Mouse (Mus musculus): ENCODE measurements around the gene Foxr1. TPM values are rescaled to one million over a fixed set of nuclear protein-coding genes. Genes with fewer than 3 reads are reported as not detected.
A peak's percentile ranks its signal among the peaks of the same experiment; 100 is the strongest.

Foxr1 gene
- polyA plus RNA-seq (2015; fragmentation: Nextera tagmentation; extraction: Ambion mirVana) = not detected in 2 replicates

GRCm38 (mm10) chr9:44440961-44441360 is at the start of gene Foxr1:
TSS of gene Foxr1 (minus strand) at chr9:44441136.
- no peaks in the 10 kb centered on the region for H3K4me1 ChIP-seq (ENCODE audit: control insufficient read depth, insufficient read depth, low read length)
- no peak within 1 kb of the TSS for H3K4me3 ChIP-seq (ENCODE audit: low read length)
- no peak within 1 kb of the TSS for H3K9ac ChIP-seq (ENCODE audit: low read length)
- H3K27me3 ChIP-seq (ENCODE audit: control insufficient read depth, insufficient read depth, low read length) = no peaks in the 10 kb centered on the region
- no peaks in the 10 kb centered on the region for H3K9me3 ChIP-seq (replicated peaks; ENCODE audit: control insufficient read depth, low read length)
- H3K4me2 ChIP-seq (ENCODE audit: low read depth, low read length) = no peak within 1 kb of the TSS
- H3K27ac ChIP-seq (ENCODE audit: low read length) = no peak within 1 kb of the TSS
- WGBS = 59% methylated on average over 19 of the region's 19 CpGs
- no peaks in the 10 kb centered on the region for H3K36me3 ChIP-seq (ENCODE audit: control insufficient read depth, insufficient read depth)
- ATAC-seq (replicated peaks; ENCODE audit: extremely low read depth, insufficient read depth, low FRiP score) = no peak

GRCm38 (mm10) chr9:44490086-44490967 is 49.4 kb upstream of the Foxr1 start:
- 25% methylated on average over 17 of the region's 17 CpGs for WGBS
- 0 out of 2 replicates have a peak, but pooled peaks cover 2% of the 10 kb centered on the region for H3K36me3 ChIP-seq (ENCODE audit: control insufficient read depth, insufficient read depth)
- H3K9me3 ChIP-seq (replicated peaks; ENCODE audit: control insufficient read depth, low read length) = no peaks in the 10 kb centered on the region
- peak overlapping the region; percentile 95 for H3K4me2 ChIP-seq (ENCODE audit: low read depth, low read length)
- H3K4me3 ChIP-seq (ENCODE audit: low read length) = peak overlapping the region; percentile 96
- H3K27me3 ChIP-seq (ENCODE audit: control insufficient read depth, insufficient read depth, low read length) = no peaks in the 10 kb centered on the region
- no peak for ATAC-seq (replicated peaks; ENCODE audit: extremely low read depth, insufficient read depth, low FRiP score)
- peak overlapping the region; percentile 78 for H3K9ac ChIP-seq (ENCODE audit: low read length)
- peak overlapping the region; percentile 95 for H3K27ac ChIP-seq (ENCODE audit: low read length)
- peaks cover 100% of the 10 kb centered on the region for H3K4me1 ChIP-seq (ENCODE audit: control insufficient read depth, insufficient read depth, low read length)

- H3K4me3 ChIP-seq (ENCODE audit: low read length) = peak overlapping the region; percentile 96
- H3K27me3 ChIP-seq (ENCODE audit: control insufficient read depth, insufficient read depth, low read length) = no peaks in the 10 kb centered on the region
- H3K4me1 ChIP-seq (ENCODE audit: control insufficient read depth, insufficient read depth, low read length) = peaks cover 100% of the 10 kb centered on the region
- peak overlapping the region; percentile 95 for H3K4me2 ChIP-seq (ENCODE audit: low read depth, low read length)
- H3K9me3 ChIP-seq (replicated peaks; ENCODE audit: control insufficient read depth, low read length) = no peaks in the 10 kb centered on the region
- peak overlapping the region; percentile 95 for H3K27ac ChIP-seq (ENCODE audit: low read length)
- ATAC-seq (replicated peaks; ENCODE audit: extremely low read depth, insufficient read depth, low FRiP score) = no peak
- 3% methylated on average over 17 of the region's 17 CpGs for WGBS
- H3K9ac ChIP-seq (ENCODE audit: low read length) = peak overlapping the region; percentile 78
- H3K36me3 ChIP-seq (ENCODE audit: control insufficient read depth, insufficient read depth) = 0 out of 2 replicates have a peak, but pooled peaks cover 2% of the 10 kb centered on the region
These were observed 48.7 kb upstream of the Foxr1 start for GRCm38 (mm10) chr9:44489651-44490085.

- no peaks in the 10 kb centered on the region for H3K27me3 ChIP-seq (ENCODE audit: control insufficient read depth, insufficient read depth, low read length)
- peak; percentile 33 for ATAC-seq (replicated peaks; ENCODE audit: extremely low read depth, insufficient read depth, low FRiP score)
- peak overlapping the region; percentile 95 for H3K4me2 ChIP-seq (ENCODE audit: low read depth, low read length)
- H3K9me3 ChIP-seq (replicated peaks; ENCODE audit: control insufficient read depth, low read length) = no peaks in the 10 kb centered on the region
- H3K27ac ChIP-seq (ENCODE audit: low read length) = peak overlapping the region; percentile 95
- H3K4me3 ChIP-seq (ENCODE audit: low read length) = peak overlapping the region; percentile 96
- WGBS = 12% methylated on average over 5 of the region's 5 CpGs
- H3K9ac ChIP-seq (ENCODE audit: low read length) = peak overlapping the region; percentile 78
- H3K36me3 ChIP-seq (ENCODE audit: control insufficient read depth, insufficient read depth) = 0 out of 2 replicates have a peak, but pooled peaks cover 2% of the 10 kb centered on the region
- H3K4me1 ChIP-seq (ENCODE audit: control insufficient read depth, insufficient read depth, low read length) = peaks cover 99% of the 10 kb centered on the region
These were observed 48.0 kb upstream of the Foxr1 start for GRCm38 (mm10) chr9:44488855-44489381.

- no peak for ATAC-seq (replicated peaks; ENCODE audit: extremely low read depth, insufficient read depth, low FRiP score)
- peak overlapping the region; percentile 96 for H3K4me3 ChIP-seq (ENCODE audit: low read length)
These were observed 47.5 kb upstream of the Foxr1 start for GRCm38 (mm10) chr9:44488416-44488815.

GRCm38 (mm10) chr9:44487441-44487840 is 46.5 kb upstream of the Foxr1 start:
- Histone ChIP-seq H3K9me3 (replicated peaks; ENCODE audit: control insufficient read depth, low read length) (no peaks in the 10 kb centered on the region), H3K4me2 (ENCODE audit: low read depth, low read length) (peak overlapping the region; percentile 95), H3K4me3 (ENCODE audit: low read length) (peak overlapping the region; percentile 96), H3K9ac (ENCODE audit: low read length) (peak overlapping the region; percentile 99), H3K4me1 (ENCODE audit: control insufficient read depth, insufficient read depth, low read length) (peaks cover 85% of the 10 kb centered on the region), H3K27ac (ENCODE audit: low read length) (peak overlapping the region; percentile 95), H3K27me3 (ENCODE audit: control insufficient read depth, insufficient read depth, low read length) (no peaks in the 10 kb centered on the region), H3K36me3 (ENCODE audit: control insufficient read depth, insufficient read depth) (0 out of 2 replicates have a peak, but pooled peaks cover 2% of the 10 kb centered on the region)
- ATAC-seq (replicated peaks; ENCODE audit: extremely low read depth, insufficient read depth, low FRiP score) = peak; percentile 66
- 9% methylated on average over 7 of the region's 7 CpGs for WGBS

More at GRCm38 (mm10) chr9:44488416-44488815, 47.5 kb upstream of the Foxr1 start:
- Histone ChIP-seq H3K9me3 (replicated peaks; ENCODE audit: control insufficient read depth, low read length) (no peaks in the 10 kb centered on the region), H3K27me3 (ENCODE audit: control insufficient read depth, insufficient read depth, low read length) (no peaks in the 10 kb centered on the region), H3K9ac (ENCODE audit: low read length) (peak overlapping the region; percentile 78), H3K4me2 (ENCODE audit: low read depth, low read length) (peak overlapping the region; percentile 95), H3K4me1 (ENCODE audit: control insufficient read depth, insufficient read depth, low read length) (peaks cover 94% of the 10 kb centered on the region), H3K27ac (ENCODE audit: low read length) (peak overlapping the region; percentile 95), H3K36me3 (ENCODE audit: control insufficient read depth, insufficient read depth) (0 out of 2 replicates have a peak, but pooled peaks cover 2% of the 10 kb centered on the region)
- 14% methylated on average over 8 of the region's 8 CpGs for WGBS

- 0 out of 2 replicates have a peak, but pooled peaks cover 2% of the 10 kb centered on the region for H3K36me3 ChIP-seq (ENCODE audit: control insufficient read depth, insufficient read depth)
- H3K9ac ChIP-seq (ENCODE audit: low read length) = peak overlapping the region; percentile 99
- H3K4me2 ChIP-seq (ENCODE audit: low read depth, low read length) = peak overlapping the region; percentile 95
- H3K27ac ChIP-seq (ENCODE audit: low read length) = peak overlapping the region; percentile 95
- 13% methylated on average over 15 of the region's 15 CpGs for WGBS
- no peaks in the 10 kb centered on the region for H3K27me3 ChIP-seq (ENCODE audit: control insufficient read depth, insufficient read depth, low read length)
- ATAC-seq (replicated peaks; ENCODE audit: extremely low read depth, insufficient read depth, low FRiP score) = no peak
- H3K4me1 ChIP-seq (ENCODE audit: control insufficient read depth, insufficient read depth, low read length) = peaks cover 84% of the 10 kb centered on the region
- H3K9me3 ChIP-seq (replicated peaks; ENCODE audit: control insufficient read depth, low read length) = no peaks in the 10 kb centered on the region
- H3K4me3 ChIP-seq (ENCODE audit: low read length) = peak overlapping the region; percentile 96
These were observed 45.9 kb upstream of the Foxr1 start for GRCm38 (mm10) chr9:44486741-44487421.

- peak overlapping the region; percentile 95 for H3K27ac ChIP-seq (ENCODE audit: low read length)
- no peak for ATAC-seq (replicated peaks; ENCODE audit: extremely low read depth, insufficient read depth, low FRiP score)
- H3K4me1 ChIP-seq (ENCODE audit: control insufficient read depth, insufficient read depth, low read length) = peaks cover 78% of the 10 kb centered on the region
- no peaks in the 10 kb centered on the region for H3K9me3 ChIP-seq (replicated peaks; ENCODE audit: control insufficient read depth, low read length)
- 11% methylated on average over 3 of the region's 3 CpGs for WGBS
- H3K9ac ChIP-seq (ENCODE audit: low read length) = peak overlapping the region; percentile 99
- H3K4me3 ChIP-seq (ENCODE audit: low read length) = peak overlapping the region; percentile 96
- H3K27me3 ChIP-seq (ENCODE audit: control insufficient read depth, insufficient read depth, low read length) = no peaks in the 10 kb centered on the region
- peak overlapping the region; percentile 95 for H3K4me2 ChIP-seq (ENCODE audit: low read depth, low read length)
- no peaks in the 10 kb centered on the region for H3K36me3 ChIP-seq (ENCODE audit: control insufficient read depth, insufficient read depth)
These were observed 45.4 kb upstream of the Foxr1 start for GRCm38 (mm10) chr9:44486335-44486734.

Data from heart, embryonic 16.5 days (tissue).